Mouse (Mus musculus): ENCODE results near the gene Fstl4.

Fstl4 gene

DNA sequence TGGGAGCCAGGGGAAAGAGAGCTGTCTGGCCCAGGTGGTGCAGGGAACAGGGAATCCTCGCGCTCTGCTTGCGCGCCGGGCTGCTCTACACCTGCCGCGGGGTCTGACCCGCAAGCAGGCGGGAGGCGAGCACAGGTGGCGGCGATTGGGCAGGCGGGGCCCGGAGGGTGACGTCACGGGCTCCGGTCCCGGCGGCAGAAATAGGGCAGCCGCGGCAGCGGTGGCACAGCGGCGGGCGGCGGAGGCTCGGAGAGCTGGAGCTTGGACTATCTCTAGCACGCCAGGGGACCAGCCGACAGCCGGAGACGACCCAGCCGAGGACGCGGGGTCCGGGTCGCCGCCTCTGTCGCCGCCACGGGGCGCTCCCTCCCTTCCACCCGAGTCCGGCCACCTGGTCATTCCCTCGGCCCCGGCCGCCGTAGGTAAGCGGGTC, at the start of gene Fstl4:
Fstl4 (plus strand) TSS at position 174 of the 433 bp plus-strand sequence.
- no peak for DNase-seq (ENCODE audit: low spot score)

DNA sequence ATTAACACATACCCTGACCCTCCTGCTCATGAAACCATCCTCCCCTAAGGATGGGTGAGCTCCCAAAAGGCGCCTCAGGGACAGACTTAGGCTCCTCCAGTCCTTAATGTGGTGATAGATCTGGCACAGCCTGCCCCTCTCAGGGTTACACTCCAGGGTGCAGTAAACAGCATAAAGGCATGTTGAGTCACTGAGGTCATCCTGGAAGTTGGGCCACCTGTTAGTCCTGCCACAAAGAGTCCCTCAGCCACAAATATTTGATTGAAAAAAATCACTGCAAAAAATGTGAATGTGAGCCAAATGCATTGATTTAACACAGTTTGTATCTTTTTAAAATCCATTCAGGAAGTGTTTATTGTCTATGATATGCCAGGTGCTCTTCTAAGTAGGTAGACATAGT, 45.9 kb upstream of the Fstl4 start:
- DNase-seq (ENCODE audit: low spot score) = no peak

DNA sequence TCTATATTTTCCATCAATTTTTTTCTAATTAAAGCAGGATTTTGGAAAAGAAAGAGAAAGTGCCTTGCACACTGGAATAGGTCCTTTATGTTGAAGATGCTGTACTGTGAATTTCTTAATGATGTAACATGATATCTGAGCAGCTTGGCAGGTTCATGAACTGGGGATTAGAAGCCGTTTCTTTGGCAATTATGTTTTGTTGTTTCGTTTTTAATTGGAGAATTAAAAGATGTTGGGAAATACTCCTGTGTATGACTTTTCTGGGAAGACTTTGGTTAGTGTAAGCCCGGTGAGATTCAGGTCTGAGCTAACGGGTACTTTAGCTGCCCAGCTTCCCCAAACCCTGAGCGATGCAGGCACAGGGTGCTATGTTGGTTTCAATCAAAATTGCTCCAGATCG, 43.3 kb upstream of the Fstl4 start:
- DNase-seq (ENCODE audit: low spot score) = no peak

DNA sequence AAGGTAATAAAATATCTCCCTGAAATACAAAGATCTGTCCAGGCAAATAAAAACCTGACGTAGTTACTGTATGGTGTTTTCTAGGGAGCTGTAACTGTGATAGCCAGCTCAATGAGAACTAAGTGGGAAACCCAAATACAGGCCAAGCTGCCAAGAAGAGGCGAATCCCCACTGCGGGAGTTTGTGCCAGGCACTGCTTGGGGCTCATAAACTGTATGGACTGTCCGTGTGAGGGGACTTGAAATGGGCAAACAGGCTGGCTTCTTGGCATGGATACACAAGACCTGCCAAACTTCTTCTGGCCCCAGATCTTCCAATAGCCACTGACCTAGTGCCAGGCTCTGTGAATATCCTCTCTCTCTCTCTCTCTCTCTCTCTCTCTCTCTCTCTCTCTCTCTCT, 41.7 kb upstream of the Fstl4 start:
- DNase-seq (ENCODE audit: low spot score) = no peak

DNA sequence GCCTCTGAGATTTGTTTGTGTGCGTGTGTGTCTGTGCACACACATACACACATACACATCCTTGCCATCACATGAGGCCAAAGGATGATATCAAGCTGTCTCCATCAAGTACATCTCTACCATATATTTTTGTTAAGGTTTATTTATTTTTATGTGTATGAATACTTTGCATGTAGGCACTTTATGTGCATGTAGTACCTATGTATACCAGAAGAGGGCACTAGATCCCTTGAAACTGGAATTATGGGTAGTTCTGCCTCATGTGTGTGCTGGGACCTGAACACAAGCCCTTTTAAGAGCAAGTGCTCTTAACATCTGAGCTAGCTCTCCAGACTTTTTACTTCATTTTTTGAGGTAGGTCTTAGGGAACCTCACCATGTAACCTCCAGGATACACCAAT, 38.4 kb upstream of the Fstl4 start:
- DNase-seq (ENCODE audit: low spot score) = no peak

DNA sequence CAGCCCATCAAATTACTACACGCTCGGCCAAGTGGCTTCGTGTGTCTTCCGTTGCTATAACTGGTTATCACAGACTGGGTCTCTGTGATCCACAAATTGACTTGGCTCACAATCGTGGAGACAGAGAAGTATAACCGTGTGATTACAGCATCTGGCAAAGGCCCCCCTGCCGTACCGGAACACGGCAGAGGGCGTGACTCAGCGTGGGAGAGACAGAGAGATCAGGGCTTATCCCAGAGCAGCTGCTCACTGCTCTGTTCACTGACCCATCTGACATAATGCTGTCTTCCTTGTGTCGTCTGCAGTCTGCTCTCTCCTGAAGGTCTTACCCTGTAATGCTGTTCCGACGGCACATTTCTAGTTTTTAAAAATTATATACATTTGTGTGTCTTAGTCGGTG, 36.0 kb upstream of the Fstl4 start:
- no peak for DNase-seq (ENCODE audit: low spot score)

DNA sequence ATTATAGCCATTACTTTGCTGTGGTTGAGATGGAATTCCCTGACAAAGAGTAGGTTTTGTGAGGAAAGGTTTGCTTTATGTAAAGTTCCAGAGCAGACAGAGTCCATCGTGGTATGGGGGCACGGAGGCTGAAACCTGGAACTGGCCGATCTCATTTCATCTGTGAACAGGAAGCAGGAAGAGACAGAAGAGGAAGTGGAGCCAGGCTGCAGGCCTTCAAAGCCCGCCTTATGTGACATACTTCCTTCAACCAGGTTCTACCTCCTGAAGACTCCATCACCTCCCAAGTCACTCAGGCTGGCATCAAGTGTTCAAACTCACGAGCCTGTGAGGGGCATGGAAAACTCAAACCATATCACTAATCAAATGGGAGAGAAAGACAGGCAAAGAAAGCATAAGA, 34.5 kb upstream of the Fstl4 start:
- DNase-seq (ENCODE audit: low spot score) = no peak

DNA sequence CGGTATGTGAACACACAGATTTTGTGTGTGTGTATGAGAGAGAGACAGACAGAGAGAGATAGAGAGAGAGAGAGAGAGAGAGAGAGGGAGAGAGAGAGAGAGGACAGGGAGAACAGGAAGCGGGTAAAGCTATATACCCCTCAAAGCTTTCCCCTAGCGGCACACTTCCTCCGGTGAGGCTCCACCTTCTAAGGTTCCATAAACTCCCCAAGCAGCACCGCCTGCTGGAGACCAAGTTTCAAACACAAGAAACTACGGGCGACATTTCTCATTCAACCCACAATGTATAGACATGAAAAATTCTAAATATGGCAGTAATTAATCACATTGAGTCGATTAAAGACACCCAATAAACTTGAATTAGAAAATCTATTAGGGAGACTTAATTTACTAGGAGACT, 32.5 kb upstream of the Fstl4 start:
- no peak for DNase-seq (ENCODE audit: low spot score)

DNA sequence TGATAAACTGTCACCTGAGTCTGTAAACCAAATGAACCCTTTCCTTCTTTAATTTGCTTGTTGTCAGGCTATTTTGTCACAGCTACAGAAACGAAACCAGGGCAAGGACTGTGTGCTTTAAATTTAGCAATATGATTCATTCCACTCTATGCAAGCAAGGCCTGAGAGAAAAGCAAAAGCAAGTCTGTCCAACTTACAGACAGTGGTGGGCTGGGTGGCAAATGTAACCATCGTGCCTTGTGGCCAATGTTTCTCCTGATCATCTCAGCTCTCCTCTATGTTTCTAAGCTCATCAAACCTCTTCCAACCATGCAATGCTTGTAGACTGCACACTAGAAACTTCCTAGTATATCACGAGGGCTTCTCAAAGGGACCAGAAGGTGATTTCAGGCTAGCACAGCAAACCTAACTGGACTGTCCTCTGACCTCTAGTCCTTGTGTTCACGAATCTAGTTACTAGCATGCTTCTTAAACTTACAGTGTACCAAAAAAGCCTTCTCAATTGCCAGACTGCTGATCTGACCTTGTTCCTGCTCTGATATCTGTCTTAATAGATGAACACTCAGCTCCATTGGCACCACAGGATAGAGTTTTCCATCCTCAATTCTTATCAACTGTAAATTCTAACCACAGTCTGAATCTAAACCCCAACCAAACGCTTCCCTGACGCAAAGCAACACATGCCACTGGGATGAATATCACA, 29.8 kb upstream of the Fstl4 start:
- no peak for DNase-seq (ENCODE audit: low spot score)

DNA sequence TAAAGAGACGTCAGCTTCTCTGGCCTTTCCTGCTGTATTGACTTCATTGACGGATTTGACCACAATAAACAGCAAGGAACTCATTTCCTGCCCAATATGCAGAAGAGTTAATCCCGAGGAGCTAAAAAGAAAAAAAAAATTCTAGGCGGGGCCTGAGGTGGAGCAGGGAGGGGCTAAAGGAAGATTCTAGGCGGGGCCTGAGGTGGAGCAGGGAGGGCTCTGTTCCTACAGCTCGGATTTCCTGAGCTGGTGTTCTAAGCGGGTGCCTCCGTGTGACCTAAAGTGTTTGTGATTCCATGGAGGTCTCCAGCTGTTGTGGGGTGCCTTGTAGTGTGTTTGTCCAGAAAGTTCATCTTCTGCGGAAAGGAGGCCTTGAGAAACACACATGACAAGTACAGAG, 25.2 kb upstream of the Fstl4 start:
- DNase-seq (ENCODE audit: low spot score) = no peak

DNA sequence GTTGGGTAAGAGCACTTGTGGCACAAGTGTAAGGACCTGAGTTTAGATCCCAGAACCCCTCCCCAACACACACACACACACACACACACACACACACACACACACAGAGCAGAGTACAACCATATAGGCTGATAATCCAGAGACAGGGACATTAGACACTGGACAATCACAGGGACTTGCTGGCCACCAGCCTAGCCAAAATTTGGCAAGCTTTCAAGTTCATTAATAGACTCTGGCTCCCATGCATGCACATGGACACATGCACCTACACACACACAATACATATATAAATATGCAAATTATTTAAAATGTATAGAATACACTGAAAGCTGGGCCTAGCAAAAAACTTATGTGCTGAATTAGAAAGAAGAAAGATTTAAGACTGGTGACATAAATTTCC, 24.0 kb upstream of the Fstl4 start:
- DNase-seq (ENCODE audit: low spot score) = no peak

DNA sequence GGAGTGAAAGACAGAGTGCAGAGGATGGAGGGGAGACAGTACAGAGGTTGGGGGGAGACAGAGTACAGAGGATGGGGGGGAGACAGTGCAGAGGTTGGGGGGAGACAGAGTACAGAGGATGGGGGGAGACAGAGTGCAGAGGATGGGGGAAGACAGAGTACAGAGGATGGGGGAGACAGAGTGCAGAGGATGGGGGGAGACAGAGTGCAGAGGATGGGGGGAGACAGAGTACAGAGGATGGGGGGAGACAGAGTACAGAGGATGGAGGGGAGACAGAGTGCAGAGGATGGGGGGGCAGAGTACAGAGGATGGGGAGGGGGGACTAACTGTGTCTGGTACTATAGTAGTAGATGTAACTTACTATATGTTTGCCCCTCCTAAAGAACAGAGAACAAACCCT, 20.5 kb upstream of the Fstl4 start:
- no peak for DNase-seq (ENCODE audit: low spot score)

DNA sequence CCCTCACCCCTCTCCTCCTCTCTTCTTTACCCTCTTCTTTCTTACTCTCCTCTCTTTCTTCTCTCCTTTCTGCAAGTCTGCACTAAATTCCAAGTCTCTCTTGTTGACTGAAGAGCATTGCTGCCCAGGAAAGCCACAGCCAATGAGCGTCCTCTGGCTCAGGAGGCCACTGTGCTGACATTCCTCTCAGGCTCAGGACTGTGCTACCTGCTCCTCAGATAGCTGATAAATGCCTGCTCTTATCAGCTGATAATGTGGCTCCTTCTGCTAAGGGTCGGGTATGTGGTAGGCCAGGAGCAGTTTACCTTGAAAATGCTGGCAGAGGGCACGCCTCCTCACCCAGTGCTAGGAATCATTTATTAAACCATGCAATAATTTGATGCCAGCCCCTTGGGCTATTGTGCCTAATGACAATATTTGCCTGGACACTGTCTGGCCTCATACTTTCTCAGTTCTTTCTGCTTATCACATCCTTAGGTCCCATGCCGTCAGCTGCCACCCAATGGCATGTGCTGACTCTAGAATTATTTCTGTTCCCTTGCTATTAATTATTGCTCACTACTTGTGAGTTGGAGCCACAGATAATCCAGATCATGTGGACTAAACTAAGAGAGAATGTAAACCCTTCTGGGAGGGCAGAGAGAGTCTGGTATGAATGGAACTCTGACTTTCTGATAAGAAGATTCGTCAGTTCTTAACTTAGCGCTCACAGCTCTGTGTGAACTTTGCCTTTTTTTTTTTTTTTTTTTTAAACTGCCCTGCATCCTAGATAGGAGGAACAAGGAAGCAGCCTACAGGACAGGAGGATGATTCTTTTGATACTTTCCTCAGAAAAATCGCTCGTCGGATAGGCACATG, 19.6 kb upstream of the Fstl4 start:
- DNase-seq (ENCODE audit: low spot score) = no peak

DNA sequence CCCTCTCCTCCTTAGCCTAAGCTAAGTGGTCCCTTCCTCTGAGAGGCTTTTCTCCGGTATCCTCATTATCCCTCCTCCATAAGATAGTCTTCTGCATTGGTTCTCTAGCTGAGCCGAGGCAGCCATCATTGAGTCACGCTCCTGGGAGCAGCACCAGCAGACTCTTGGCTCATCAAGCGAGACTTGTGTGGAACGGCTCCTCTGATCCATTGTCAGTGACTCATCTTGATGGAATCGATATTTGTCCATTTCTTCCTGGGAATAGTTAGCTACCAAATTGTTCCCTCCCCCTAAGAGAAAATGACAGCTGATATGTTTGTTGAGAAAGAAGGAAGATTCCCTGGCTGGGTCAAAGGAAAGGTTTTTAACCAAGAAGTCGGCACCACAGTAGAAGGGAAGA, 17.2 kb upstream of the Fstl4 start:
- DNase-seq (ENCODE audit: low spot score) = no peak

DNA sequence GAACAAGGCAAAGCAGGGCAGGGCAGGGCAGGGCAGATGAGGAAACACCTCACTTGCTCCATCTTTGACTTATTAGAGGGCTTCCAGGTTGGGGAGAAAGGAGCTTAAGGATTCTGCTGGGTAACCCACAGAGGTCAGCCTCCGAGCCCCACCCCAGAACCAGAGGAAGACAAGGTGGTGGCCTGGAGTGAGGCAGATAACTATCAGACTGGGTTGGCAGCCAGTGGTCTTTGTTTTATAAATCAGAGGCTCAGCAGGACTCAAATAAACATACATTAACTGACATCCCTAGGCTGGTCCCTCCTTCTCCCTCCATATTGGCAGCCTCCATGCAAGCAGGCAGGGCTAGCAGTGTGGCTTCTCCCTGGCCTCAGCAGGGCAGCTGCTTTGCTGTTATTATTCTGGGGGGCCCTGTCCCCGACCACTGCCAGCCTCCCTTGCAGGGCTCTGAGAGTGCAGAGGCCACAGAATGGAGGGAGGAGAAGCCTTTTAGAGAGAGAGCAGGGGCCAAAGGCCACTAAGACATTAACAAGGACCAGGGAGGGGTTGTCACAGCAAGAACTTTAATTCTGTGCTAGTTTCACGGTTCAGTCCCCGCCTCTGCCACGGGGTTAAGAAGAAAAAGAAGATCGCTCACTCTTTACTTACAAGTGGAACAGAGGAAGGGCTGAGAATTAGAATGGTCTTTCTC, 16.5 kb upstream of the Fstl4 start:
- DNase-seq (ENCODE audit: low spot score) = no peak

DNA sequence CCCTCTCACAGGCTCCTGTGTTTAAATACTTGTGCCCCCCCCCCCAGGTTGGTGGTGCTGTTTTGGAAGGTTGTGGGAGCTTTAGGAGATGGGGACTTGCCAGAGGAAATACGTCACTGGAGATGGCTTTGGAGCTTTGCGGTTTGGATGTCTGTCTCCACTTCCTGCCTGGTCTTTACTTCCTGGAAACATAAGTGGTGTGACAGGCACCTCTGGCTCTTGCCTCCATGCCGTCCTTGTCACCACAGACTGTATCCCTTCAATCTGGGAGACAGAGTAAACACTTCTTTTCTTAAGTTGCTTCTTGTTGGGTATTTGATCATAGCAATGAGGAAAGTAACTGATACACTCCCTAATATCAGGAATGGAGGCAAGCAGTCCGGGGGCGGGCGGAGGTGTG, 14.4 kb upstream of the Fstl4 start:
- DNase-seq (ENCODE audit: low spot score) = no peak

DNA sequence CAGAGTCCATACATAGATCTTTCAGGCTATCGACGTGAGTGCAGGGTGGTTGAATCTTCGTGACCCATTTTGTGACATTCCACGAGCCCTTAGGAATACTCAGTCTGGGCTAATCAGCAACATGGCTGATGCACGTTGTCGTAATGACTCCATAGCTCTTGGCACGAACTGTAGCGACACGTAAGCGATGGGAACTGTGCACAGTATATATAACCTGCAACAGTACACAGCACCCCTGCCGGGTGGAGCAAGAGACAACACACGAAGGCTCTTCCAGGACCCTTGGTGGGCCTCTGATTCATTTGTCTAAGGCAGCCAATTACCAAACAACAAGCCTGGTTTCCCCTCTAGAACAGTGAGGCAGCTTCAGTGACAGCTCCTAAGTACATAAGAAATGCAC, 11.9 kb upstream of the Fstl4 start:
- DNase-seq (ENCODE audit: low spot score) = no peak

DNA sequence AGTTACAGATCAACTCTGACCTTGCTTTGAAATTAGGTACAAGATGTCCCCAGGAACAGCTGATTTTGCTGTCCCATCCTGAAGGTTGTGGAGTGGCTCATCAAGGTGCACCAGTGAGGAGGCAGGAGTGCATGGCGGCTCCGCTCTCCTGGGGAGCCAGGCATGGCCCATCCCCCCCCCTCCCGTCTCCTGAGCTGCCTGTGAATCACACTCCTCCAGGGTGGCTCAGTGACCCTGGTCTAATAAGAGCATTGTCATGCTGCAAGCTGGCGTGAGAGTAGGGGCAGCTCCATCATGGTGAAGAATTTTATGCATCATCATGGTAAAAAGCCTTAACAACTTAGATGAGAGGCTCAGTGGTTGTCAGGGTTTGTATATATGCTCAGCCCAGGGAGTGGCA, 11.2 kb upstream of the Fstl4 start:
- DNase-seq (ENCODE audit: low spot score) = no peak

DNA sequence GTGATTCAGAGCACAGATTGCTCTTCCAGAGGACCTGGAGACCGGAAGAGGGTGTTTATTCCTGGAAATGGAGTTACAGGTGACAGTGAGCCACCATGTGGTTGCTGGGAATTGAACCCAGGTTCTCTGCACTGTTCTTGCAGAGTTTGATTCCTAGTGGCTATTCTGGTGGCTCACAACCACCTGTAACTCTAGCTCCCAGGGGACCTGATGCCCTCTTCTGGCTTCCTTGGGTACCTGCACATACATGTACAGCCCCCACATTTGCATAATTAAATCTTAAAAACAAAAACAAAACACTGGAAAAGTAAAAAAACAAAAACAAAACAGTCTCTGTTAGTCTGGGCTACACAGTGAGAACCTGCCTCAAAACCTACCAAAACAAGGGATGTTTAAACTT, 2.6 kb upstream of the Fstl4 start:
- no peak for DNase-seq (ENCODE audit: low spot score)

DNA sequence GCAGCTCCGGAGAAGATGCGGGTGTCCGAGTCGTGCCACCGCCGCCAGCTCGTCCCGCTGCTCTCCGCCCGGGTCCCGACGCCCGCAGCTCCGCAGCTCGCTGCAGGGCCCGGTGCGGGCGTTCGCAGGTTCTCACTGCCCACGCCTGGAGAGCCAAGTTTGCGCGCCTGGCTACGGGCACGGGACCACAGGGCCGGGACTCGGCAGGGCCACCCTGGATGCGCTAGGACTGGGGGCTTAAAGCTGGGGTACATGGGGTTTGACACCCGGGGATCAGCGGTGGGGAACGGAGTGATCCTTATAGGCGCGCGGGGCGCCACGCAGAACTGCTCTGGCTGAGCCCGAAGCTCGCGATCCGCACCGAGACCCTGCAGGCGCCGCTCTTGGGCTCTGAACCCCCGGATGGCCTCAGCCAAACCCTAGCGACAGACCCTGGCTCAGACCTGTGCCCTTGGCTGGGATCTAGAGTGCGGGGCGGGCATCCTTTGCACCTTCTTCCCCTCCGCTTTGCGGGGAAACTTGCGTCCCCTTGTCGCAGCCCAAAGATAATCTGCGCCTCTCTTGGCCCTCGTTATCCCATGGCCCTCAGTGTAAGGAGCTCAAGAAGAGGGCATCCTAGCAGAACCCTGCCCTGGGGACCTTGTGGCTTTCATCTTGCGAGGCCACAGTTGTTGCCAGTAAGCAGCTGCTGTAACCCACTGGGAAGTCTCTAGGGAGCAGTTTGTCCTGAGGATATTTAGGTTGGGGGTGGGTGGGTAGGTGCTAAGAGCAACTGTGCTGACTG, 652 bp downstream of the Fstl4 start:
- no peak for DNase-seq (ENCODE audit: low spot score)

DNA sequence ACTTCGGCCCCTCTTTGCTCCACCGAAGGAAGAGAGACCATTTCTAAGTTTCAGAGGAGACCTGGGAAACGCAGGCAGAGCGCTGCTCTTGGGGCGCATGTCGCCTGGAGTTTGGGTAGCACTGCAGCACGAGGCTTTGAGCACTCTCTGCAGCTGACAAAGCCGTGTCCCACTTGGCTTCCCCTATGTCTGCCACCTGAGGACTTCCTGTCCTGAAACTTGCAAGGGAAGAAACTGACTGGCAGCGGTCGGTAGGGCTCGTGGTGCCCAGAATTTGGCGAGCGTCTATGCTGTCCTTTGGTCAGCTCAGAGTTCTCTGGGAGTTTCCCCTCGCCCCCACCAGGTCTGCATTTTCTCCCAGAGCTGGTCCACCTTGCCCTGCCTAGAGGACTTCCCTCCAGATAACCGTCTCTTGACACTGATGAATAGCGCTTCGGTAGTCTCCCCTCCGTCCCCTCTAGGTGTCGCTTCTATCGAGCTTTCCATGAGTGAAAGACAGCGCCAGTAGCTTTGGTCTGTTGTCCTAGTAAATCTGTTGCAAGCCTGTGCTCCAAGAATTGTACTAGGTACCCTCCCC, 1.3 kb downstream of the Fstl4 start:
- DNase-seq (ENCODE audit: low spot score) = peak; percentile 10

DNA sequence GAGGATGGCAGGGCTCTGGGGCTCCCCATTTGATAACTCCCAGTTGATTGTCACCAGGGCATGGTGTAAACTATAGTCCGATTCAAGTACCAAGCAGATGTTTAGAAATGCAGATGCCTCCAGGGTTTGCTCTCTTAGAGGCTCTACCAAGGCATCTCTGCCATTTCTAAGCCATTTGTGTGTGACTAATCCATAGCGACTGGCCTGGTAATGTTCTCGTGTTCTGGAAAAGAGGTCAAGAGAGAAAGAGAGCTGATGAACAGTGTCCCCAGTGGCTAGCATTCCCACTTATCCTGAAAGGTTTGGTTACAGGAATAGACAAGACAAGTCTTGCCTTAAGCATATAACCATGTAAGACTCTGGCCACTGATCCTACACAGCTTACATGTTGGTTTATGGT, 3.5 kb downstream of the Fstl4 start:
- no peak for DNase-seq (ENCODE audit: low spot score)

Measured in ovary, postnatal 14 days (tissue).